Mouse (Mus musculus): Measurements from ENCODE around the gene Gm45902.

- no peak for TF ChIP-seq CTCF (IDR thresholded peaks at IDR 0.05; ENCODE audit: borderline replicate concordance, insufficient read depth, low read depth, low read length)
- TF ChIP-seq POLR2A (IDR thresholded peaks at IDR 0.05; ENCODE audit: borderline replicate concordance, insufficient read depth, low read length): no peak
Measured at GRCm38 (mm10) chr2:3546055-3546454, 33.5 kb upstream of the Gm45902 start.

Measured in cerebellum, adult 2 months (tissue).